Mouse (Mus musculus) megakaryocyte-erythroid progenitor cell, adult 5-6 weeks (primary cell): ENCODE measurements around the gene Asrgl1. TPM values are rescaled to one million over a fixed set of nuclear protein-coding genes. Genes with fewer than 3 reads are reported as not detected.

Source experiments
- ATAC-seq: replicated peaks from 2 replicates; pipeline ENCODE4 v1.8.0; 2016; ENCODE audit warnings: mild to moderate bottlenecking, inconsistent platforms; ENCODE audit not compliant: severe bottlenecking, poor library complexity, low FRiP score, low TSS enrichment
- total RNA-seq, 2 experiments: library from RNA; stranded (forward) in 1 of 2; stranded (reverse) in 1 of 2; fragments of 200-1000, 215-1000 nt in 1 of 2; fragments of >200 nt in 1 of 2; fragmentation: Nextera tagmentation in 1 of 2; gene quantifications; 2 replicates each; pipeline ENCODE4 v1.2.3; 2014 to 2017

Asrgl1 gene
- total RNA-seq, 2 experiments from 2014 or later: 25.3 to 39.1 TPM

GRCm38 (mm10) chr19:9075558-9075957 is 59.9 kb downstream of the Asrgl1 start:
- ATAC-seq: no peak

GRCm38 (mm10) chr19:9074424-9074823 is 61.0 kb downstream of the Asrgl1 start:
- no peak for ATAC-seq

GRCm38 (mm10) chr19:9073776-9074411 is 61.5 kb downstream of the Asrgl1 start:
- no peak for ATAC-seq

- no peak for ATAC-seq
These were observed 63.3 kb downstream of the Asrgl1 start for GRCm38 (mm10) chr19:9072157-9072530.

- no peak for ATAC-seq
These were observed 63.8 kb downstream of the Asrgl1 start for GRCm38 (mm10) chr19:9071456-9072156.

GRCm38 (mm10) chr19:9070316-9070715 is 65.1 kb downstream of the Asrgl1 start:
- ATAC-seq: no peak

- 0 out of 2 replicates have a peak, but pooled peaks have one; percentile 23 for ATAC-seq
These were observed 65.6 kb downstream of the Asrgl1 start for GRCm38 (mm10) chr19:9069687-9070307.

GRCm38 (mm10) chr19:9067292-9067691 is 68.1 kb downstream of the Asrgl1 start:
- no peak for ATAC-seq

- ATAC-seq: peak; percentile 72
These were observed 69.5 kb downstream of the Asrgl1 start for GRCm38 (mm10) chr19:9065621-9066561.

GRCm38 (mm10) chr19:9063831-9064230 is 71.6 kb downstream of the Asrgl1 start:
- no peak for ATAC-seq

- ATAC-seq: no peak
These were observed 72.6 kb downstream of the Asrgl1 start for GRCm38 (mm10) chr19:9062822-9063221.

- no peak for ATAC-seq
These were observed 74.1 kb downstream of the Asrgl1 start for GRCm38 (mm10) chr19:9061221-9061893.

GRCm38 (mm10) chr19:9060103-9060502 is 75.3 kb downstream of the Asrgl1 start:
- ATAC-seq: no peak

Other genes with a start within 250 kb of the Asrgl1 start
- gene 1810009A15Rik, start 246.8 kb downstream of the Asrgl1 start, total RNA-seq (2014; fragmentation: Nextera tagmentation): 76.6 and 113 TPM in 2 replicates
- gene 1810009A15Rik, start 246.8 kb downstream of the Asrgl1 start, total RNA-seq (2017): 94.2 and 120 TPM in 2 replicates
- 2.5 and 25.7 TPM in 2 replicates for gene Gm49416, start 246.7 kb downstream of the Asrgl1 start, total RNA-seq (2014; fragmentation: Nextera tagmentation)
- gene Gm49416, start 246.7 kb downstream of the Asrgl1 start, total RNA-seq (2017): not detected in 2 replicates
- gene Ints5, start 242.6 kb downstream of the Asrgl1 start, total RNA-seq (2014; fragmentation: Nextera tagmentation): 31.4 and 37.7 TPM in 2 replicates
- 16.6 and 17.1 TPM in 2 replicates for gene Ints5, start 242.6 kb downstream of the Asrgl1 start, total RNA-seq (2017)
- 120 and 130 TPM in 2 replicates for gene Ganab, start 237.6 kb downstream of the Asrgl1 start, total RNA-seq (2014; fragmentation: Nextera tagmentation)
- 53.2 and 69.7 TPM in 2 replicates for gene Ganab, start 237.6 kb downstream of the Asrgl1 start, total RNA-seq (2017)
- gene B3gat3, start 215.3 kb downstream of the Asrgl1 start, total RNA-seq (2014; fragmentation: Nextera tagmentation): 30.3 and 36.8 TPM in 2 replicates
- gene B3gat3, start 215.3 kb downstream of the Asrgl1 start, total RNA-seq (2017): 17.6 and 17.7 TPM in 2 replicates
- gene Rom1, start 206.3 kb downstream of the Asrgl1 start, total RNA-seq (2014; fragmentation: Nextera tagmentation): 4.6 and 6.2 TPM in 2 replicates
- 0.75 and 4.3 TPM in 2 replicates for gene Rom1, start 206.3 kb downstream of the Asrgl1 start, total RNA-seq (2017)
- gene Eml3, start 206.1 kb downstream of the Asrgl1 start, total RNA-seq (2014; fragmentation: Nextera tagmentation): 29.3 and 45.8 TPM in 2 replicates
- gene Eml3, start 206.1 kb downstream of the Asrgl1 start, total RNA-seq (2017): 14.5 and 23.6 TPM in 2 replicates
- 158 and 173 TPM in 2 replicates for gene Mta2, start 193.8 kb downstream of the Asrgl1 start, total RNA-seq (2014; fragmentation: Nextera tagmentation)
- 205 and 206 TPM in 2 replicates for gene Mta2, start 193.8 kb downstream of the Asrgl1 start, total RNA-seq (2017)
- 30.7 and 32.2 TPM in 2 replicates for gene Tut1, start 181.8 kb downstream of the Asrgl1 start, total RNA-seq (2014; fragmentation: Nextera tagmentation)
- 15.8 and 18.8 TPM in 2 replicates for gene Tut1, start 181.8 kb downstream of the Asrgl1 start, total RNA-seq (2017)
- gene Eef1g, start 168.6 kb downstream of the Asrgl1 start, total RNA-seq (2014; fragmentation: Nextera tagmentation): 1,323 and 1,614 TPM in 2 replicates
- gene Eef1g, start 168.6 kb downstream of the Asrgl1 start, total RNA-seq (2017): 848 and 982 TPM in 2 replicates
- 1.5 and 9.4 TPM in 2 replicates for gene Ahnak, start 146.4 kb downstream of the Asrgl1 start, total RNA-seq (2014; fragmentation: Nextera tagmentation)
- gene Ahnak, start 146.4 kb downstream of the Asrgl1 start, total RNA-seq (2017): 7.2 and 24.7 TPM in 2 replicates
- gene Scgb1a1, start 47.7 kb downstream of the Asrgl1 start, total RNA-seq (2014; fragmentation: Nextera tagmentation): not detected in 2 replicates
- gene Scgb1a1, start 47.7 kb downstream of the Asrgl1 start, total RNA-seq (2017): not detected in 2 replicates